Mouse (Mus musculus) embryonic fibroblast, embryonic 13.5 days (primary cell): Measurements from ENCODE around the gene Lilra5.

Experiments
- CTCF ChIP-seq: IDR thresholded peaks from 2 replicates; pipeline ENCODE4 v1.5.1; 2011; ENCODE audit warnings: mild to moderate bottlenecking, control low read depth, low read length, moderate library complexity, borderline replicate concordance; ENCODE audit not compliant: insufficient read depth
- POLR2A ChIP-seq: IDR thresholded peaks from 2 replicates; pipeline ENCODE4 v1.6.1; 2011; ENCODE audit warnings: low read depth, mild to moderate bottlenecking, control low read depth, low read length, moderate library complexity

DNA sequence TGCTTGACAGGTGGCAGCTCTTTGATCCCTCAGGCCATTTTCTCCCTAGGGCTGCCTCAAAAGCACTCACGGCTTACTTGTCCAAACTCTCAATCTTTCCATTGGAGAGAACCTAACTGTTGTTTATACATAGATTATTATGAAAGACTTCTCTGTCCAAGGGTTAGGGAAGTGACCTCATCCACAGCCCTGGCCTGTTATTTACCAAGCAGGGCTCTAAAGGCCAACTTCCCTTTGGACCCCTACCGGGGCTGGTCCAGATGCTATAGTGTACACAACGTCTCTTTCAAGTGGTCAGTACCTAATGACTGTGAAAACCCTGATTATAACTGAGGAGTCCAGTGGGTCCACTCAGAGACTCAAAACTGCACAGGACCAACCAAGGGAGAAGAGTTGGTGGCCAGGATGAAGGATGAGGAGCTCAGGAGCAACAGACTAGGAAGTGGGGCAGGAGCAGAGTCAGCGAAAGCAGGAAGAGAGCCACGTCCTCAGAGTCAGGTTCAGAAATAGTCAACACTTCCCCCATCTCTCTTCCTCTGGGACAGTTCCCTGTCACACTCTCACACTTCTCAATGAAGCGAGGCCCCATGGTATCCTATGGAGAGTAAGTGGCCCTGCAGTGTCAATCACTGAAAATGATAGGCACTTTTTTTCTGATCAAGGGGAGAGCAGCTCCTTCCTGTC is 1.6 kb downstream of the Lilra5 start:
- TF ChIP-seq POLR2A (no peak), CTCF (no peak)
